Mouse (Mus musculus): Measurements from ENCODE around the gene Ptp4a2. TPM values are rescaled to one million over a fixed set of nuclear protein-coding genes. Genes with fewer than 3 reads are reported as not detected.
A peak's percentile ranks its signal among the peaks of the same experiment; 100 is the strongest.

Gene Ptp4a2
- polyA plus RNA-seq, 1 experiment from 2014 or later: 315 TPM

GRCm38 (mm10) chr4:129823216-129823810 lies 12.3 kb downstream of the Ptp4a2 start:
- no peaks in the 10 kb centered on the region for H3K36me3 ChIP-seq (ENCODE audit: control insufficient read depth, insufficient read depth, low read length)
- H3K4me1 ChIP-seq (ENCODE audit: control insufficient read depth, insufficient read depth, low read length): peaks cover 19% of the 10 kb centered on the region
- H3K9me3 ChIP-seq (ENCODE audit: control insufficient read depth, low read length): no peaks in the 10 kb centered on the region
- no peak overlapping the region for H3K4me3 ChIP-seq (ENCODE audit: low read depth, low read length)
- H3K9ac ChIP-seq (ENCODE audit: low read length): no peak overlapping the region
- 83% methylated on average over 4 of the region's 4 CpGs for WGBS
- DNase-seq (ENCODE audit: low spot score): no peak
- 0 out of 2 replicates have a peak overlapping the region, but pooled peaks have one; percentile 18 for H3K27ac ChIP-seq (replicated peaks; ENCODE audit: low read depth, low read length)
- H3K27me3 ChIP-seq (ENCODE audit: control insufficient read depth, insufficient read depth, low read length): no peaks in the 10 kb centered on the region
- peak overlapping the region; percentile 13; the same call in 1 of the 2 replicates for H3K4me2 ChIP-seq (ENCODE audit: low read depth, severe bottlenecking)
- ATAC-seq (ENCODE audit: insufficient number of reproducible peaks, low FRiP score, low TSS enrichment, low read depth): no peak

GRCm38 (mm10) chr4:129827611-129828010 lies 16.6 kb downstream of the Ptp4a2 start:
- H3K27me3 ChIP-seq (ENCODE audit: control insufficient read depth, insufficient read depth, low read length): no peaks in the 10 kb centered on the region
- WGBS: 91% methylated on average over 3 of the region's 3 CpGs
- H3K4me1 ChIP-seq (ENCODE audit: control insufficient read depth, insufficient read depth, low read length): peaks cover 9% of the 10 kb centered on the region
- no peaks in the 10 kb centered on the region for H3K36me3 ChIP-seq (ENCODE audit: control insufficient read depth, insufficient read depth, low read length)
- no peak for ATAC-seq (ENCODE audit: insufficient number of reproducible peaks, low FRiP score, low TSS enrichment, low read depth)
- no peaks in the 10 kb centered on the region for H3K9me3 ChIP-seq (ENCODE audit: control insufficient read depth, low read length)
- H3K27ac ChIP-seq (replicated peaks; ENCODE audit: low read depth, low read length): no peak overlapping the region
- no peak overlapping the region for H3K4me2 ChIP-seq (ENCODE audit: low read depth, severe bottlenecking)
- H3K9ac ChIP-seq (ENCODE audit: low read length): no peak overlapping the region
- no peak for DNase-seq (ENCODE audit: low spot score)
- H3K4me3 ChIP-seq (ENCODE audit: low read depth, low read length): no peak overlapping the region

- no peaks in the 10 kb centered on the region for H3K36me3 ChIP-seq (ENCODE audit: control insufficient read depth, insufficient read depth, low read length)
- H3K4me3 ChIP-seq (ENCODE audit: low read depth, low read length): no peak overlapping the region
- WGBS: 74% methylated on average over 3 of the region's 3 CpGs
- ATAC-seq (ENCODE audit: insufficient number of reproducible peaks, low FRiP score, low TSS enrichment, low read depth) (no peak), DNase-seq (ENCODE audit: low spot score) (no peak)
- no peaks in the 10 kb centered on the region for H3K9me3 ChIP-seq (ENCODE audit: control insufficient read depth, low read length)
- no peaks in the 10 kb centered on the region for H3K27me3 ChIP-seq (ENCODE audit: control insufficient read depth, insufficient read depth, low read length)
- no peak overlapping the region for H3K27ac ChIP-seq (replicated peaks; ENCODE audit: low read depth, low read length)
- no peak overlapping the region for H3K4me2 ChIP-seq (ENCODE audit: low read depth, severe bottlenecking)
- no peak overlapping the region for H3K9ac ChIP-seq (ENCODE audit: low read length)
- peaks cover 5% of the 10 kb centered on the region for H3K4me1 ChIP-seq (ENCODE audit: control insufficient read depth, insufficient read depth, low read length)
Observed at GRCm38 (mm10) chr4:129828081-129828480, 17.1 kb downstream of the Ptp4a2 start.

- no peak overlapping the region for H3K27ac ChIP-seq (replicated peaks; ENCODE audit: low read depth, low read length)
- no peaks in the 10 kb centered on the region for H3K4me1 ChIP-seq (ENCODE audit: control insufficient read depth, insufficient read depth, low read length)
- DNase-seq (ENCODE audit: low spot score): no peak
- no peak for ATAC-seq (ENCODE audit: insufficient number of reproducible peaks, low FRiP score, low TSS enrichment, low read depth)
- no peak overlapping the region for H3K4me2 ChIP-seq (ENCODE audit: low read depth, severe bottlenecking)
- 78% methylated on average over 1 of the region's 1 CpGs for WGBS
- H3K27me3 ChIP-seq (ENCODE audit: control insufficient read depth, insufficient read depth, low read length): no peaks in the 10 kb centered on the region
- H3K9me3 ChIP-seq (ENCODE audit: control insufficient read depth, low read length): no peaks in the 10 kb centered on the region
- H3K9ac ChIP-seq (ENCODE audit: low read length): no peak overlapping the region
- H3K36me3 ChIP-seq (ENCODE audit: control insufficient read depth, insufficient read depth, low read length): no peaks in the 10 kb centered on the region
- H3K4me3 ChIP-seq (ENCODE audit: low read depth, low read length): no peak overlapping the region
Observed at GRCm38 (mm10) chr4:129829799-129830198, 18.8 kb downstream of the Ptp4a2 start.

GRCm38 (mm10) chr4:129830343-129830944 lies 19.4 kb downstream of the Ptp4a2 start:
- 89% methylated on average over 8 of the region's 8 CpGs for WGBS

GRCm38 (mm10) chr4:129834581-129834980 lies 23.6 kb downstream of the Ptp4a2 start:
- ATAC-seq (ENCODE audit: insufficient number of reproducible peaks, low FRiP score, low TSS enrichment, low read depth) (no peak), DNase-seq (ENCODE audit: low spot score) (no peak)
- Histone ChIP-seq H3K4me2 (ENCODE audit: low read depth, severe bottlenecking) (no peak overlapping the region), H3K27ac (replicated peaks; ENCODE audit: low read depth, low read length) (no peak overlapping the region), H3K4me3 (ENCODE audit: low read depth, low read length) (no peak overlapping the region), H3K9me3 (ENCODE audit: control insufficient read depth, low read length) (no peaks in the 10 kb centered on the region), H3K36me3 (ENCODE audit: control insufficient read depth, insufficient read depth, low read length) (peaks cover 4% of the 10 kb centered on the region; the same call in 1 of the 2 replicates), H3K4me1 (ENCODE audit: control insufficient read depth, insufficient read depth, low read length) (no peaks in the 10 kb centered on the region), H3K27me3 (ENCODE audit: control insufficient read depth, insufficient read depth, low read length) (no peaks in the 10 kb centered on the region), H3K9ac (ENCODE audit: low read length) (no peak overlapping the region)
- 89% methylated on average over 6 of the region's 6 CpGs for WGBS

More at GRCm38 (mm10) chr4:129830343-129830944, 19.4 kb downstream of the Ptp4a2 start:
- Histone ChIP-seq H3K27ac (replicated peaks; ENCODE audit: low read depth, low read length) (no peak overlapping the region), H3K27me3 (ENCODE audit: control insufficient read depth, insufficient read depth, low read length) (no peaks in the 10 kb centered on the region), H3K4me1 (ENCODE audit: control insufficient read depth, insufficient read depth, low read length) (no peaks in the 10 kb centered on the region), H3K4me2 (ENCODE audit: low read depth, severe bottlenecking) (no peak overlapping the region), H3K9ac (ENCODE audit: low read length) (no peak overlapping the region), H3K4me3 (ENCODE audit: low read depth, low read length) (no peak overlapping the region), H3K36me3 (ENCODE audit: control insufficient read depth, insufficient read depth, low read length) (no peaks in the 10 kb centered on the region), H3K9me3 (ENCODE audit: control insufficient read depth, low read length) (no peaks in the 10 kb centered on the region)
- DNase-seq (ENCODE audit: low spot score) (no peak), ATAC-seq (ENCODE audit: insufficient number of reproducible peaks, low FRiP score, low TSS enrichment, low read depth) (no peak)

GRCm38 (mm10) chr4:129835296-129835695 lies 24.3 kb downstream of the Ptp4a2 start:
- H3K27ac ChIP-seq (replicated peaks; ENCODE audit: low read depth, low read length): no peak overlapping the region
- DNase-seq (ENCODE audit: low spot score) (no peak), ATAC-seq (ENCODE audit: insufficient number of reproducible peaks, low FRiP score, low TSS enrichment, low read depth) (no peak)
- no peaks in the 10 kb centered on the region for H3K9me3 ChIP-seq (ENCODE audit: control insufficient read depth, low read length)
- WGBS: 94% methylated on average over 7 of the region's 7 CpGs
- H3K4me1 ChIP-seq (ENCODE audit: control insufficient read depth, insufficient read depth, low read length): no peaks in the 10 kb centered on the region
- H3K4me3 ChIP-seq (ENCODE audit: low read depth, low read length): no peak overlapping the region
- no peaks in the 10 kb centered on the region for H3K27me3 ChIP-seq (ENCODE audit: control insufficient read depth, insufficient read depth, low read length)
- peaks cover 4% of the 10 kb centered on the region; the same call in 1 of the 2 replicates for H3K36me3 ChIP-seq (ENCODE audit: control insufficient read depth, insufficient read depth, low read length)
- H3K9ac ChIP-seq (ENCODE audit: low read length): no peak overlapping the region
- no peak overlapping the region for H3K4me2 ChIP-seq (ENCODE audit: low read depth, severe bottlenecking)

GRCm38 (mm10) chr4:129839866-129840555 lies 29.0 kb downstream of the Ptp4a2 start:
- no peak overlapping the region for H3K27ac ChIP-seq (replicated peaks; ENCODE audit: low read depth, low read length)
- no peaks in the 10 kb centered on the region for H3K9me3 ChIP-seq (ENCODE audit: control insufficient read depth, low read length)
- no peak overlapping the region for H3K9ac ChIP-seq (ENCODE audit: low read length)
- H3K4me3 ChIP-seq (ENCODE audit: low read depth, low read length): no peak overlapping the region
- peaks cover 4% of the 10 kb centered on the region; the same call in 1 of the 2 replicates for H3K36me3 ChIP-seq (ENCODE audit: control insufficient read depth, insufficient read depth, low read length)
- no peaks in the 10 kb centered on the region for H3K4me1 ChIP-seq (ENCODE audit: control insufficient read depth, insufficient read depth, low read length)
- DNase-seq (ENCODE audit: low spot score) (no peak), ATAC-seq (ENCODE audit: insufficient number of reproducible peaks, low FRiP score, low TSS enrichment, low read depth) (no peak)
- H3K4me2 ChIP-seq (ENCODE audit: low read depth, severe bottlenecking): no peak overlapping the region
- WGBS: 86% methylated on average over 7 of the region's 7 CpGs
- no peaks in the 10 kb centered on the region for H3K27me3 ChIP-seq (ENCODE audit: control insufficient read depth, insufficient read depth, low read length)
